Mouse (Mus musculus) heart, postnatal 0 days (tissue): ENCODE measurements around the gene Gm10229. TPM values are rescaled to one million over a fixed set of nuclear protein-coding genes. Genes with fewer than 3 reads are reported as not detected.
"Not testable (repeated sequence)": the region's sequence is repeated elsewhere in the genome, so short reads cannot be mapped to it uniquely, and the experiment has no call there.

Source experiments
- ATAC-seq: fragments of 200-750 bp; cut with Nextera tagmentation; 2 replicates; pipeline ENCODE4 v1.8.0; 2017; ENCODE audit warnings: low read depth, moderate number of reproducible peaks, moderate library complexity; ENCODE audit not compliant: insufficient read depth
- DNase-seq: peaks from one replicate; pipeline ENCODE4 v3.0.0-alpha.2; 2016; ENCODE audit warnings: low spot score
- H3K27ac ChIP-seq: fragments of 300-500 bp; sonication (generic); 2 replicates; pipeline ENCODE4 v1.5.1; 2014; ENCODE audit warnings: low read depth, mild to moderate bottlenecking
- H3K27me3 ChIP-seq: fragments of 300-500 bp; sonication (generic); 2 replicates; pipeline ENCODE4 v1.6.1; 2014; ENCODE audit warnings: low read length, mixed read lengths; ENCODE audit not compliant: control insufficient read depth, insufficient read depth
- H3K36me3 ChIP-seq: fragments of 300-500 bp; sonication (generic); replicated peaks from 2 replicates; pipeline ENCODE4 v1.6.1; 2014; ENCODE audit warnings: low read length, mixed read lengths; ENCODE audit not compliant: control insufficient read depth, insufficient read depth
- H3K4me1 ChIP-seq: fragments of 300-500 bp; sonication (generic); 2 replicates; pipeline ENCODE4 v1.6.1; 2014; ENCODE audit warnings: antibody characterized with exemption; ENCODE audit not compliant: control insufficient read depth, insufficient read depth
- H3K4me2 ChIP-seq: fragments of 300-500 bp; sonication (generic); 2 replicates; pipeline ENCODE4 v1.6.1; 2014; ENCODE audit warnings: low read depth, mild to moderate bottlenecking, low read length, moderate library complexity
- H3K4me3 ChIP-seq: fragments of 300-500 bp; sonication (generic); 2 replicates; pipeline ENCODE4 v1.5.1; 2014; ENCODE audit warnings: low read depth, low read length
- H3K9ac ChIP-seq: fragments of 300-500 bp; sonication (generic); replicated peaks from 2 replicates; pipeline ENCODE4 v1.6.1; 2014; ENCODE audit warnings: low read depth, low read length, mixed read lengths
- H3K9me3 ChIP-seq: fragments of 300-500 bp; sonication (generic); replicated peaks from 2 replicates; pipeline ENCODE4 v1.6.1; 2016; ENCODE audit warnings: low read length; ENCODE audit not compliant: control insufficient read depth
- CTCF ChIP-seq: IDR thresholded peaks from 2 replicates; pipeline ENCODE4 v1.5.1; 2016; ENCODE audit warnings: antibody characterized with exemption, control low read depth, low read depth
- EP300 ChIP-seq: IDR thresholded peaks from 2 replicates; pipeline ENCODE4 v1.6.1; 2016; ENCODE audit warnings: antibody characterized with exemption, low read depth
- WGBS: fragments of 180-500 bp; shearing (Covaris S2); extraction: QIAGEN DNeasy Blood & Tissue Kit; methylation state at CpG from one replicate; pipeline ENCODE4 v1.1.7; 2014; 5-methylcytosine and 5-hydroxymethylcytosine counted together
- polyA plus RNA-seq: library from polyadenylated mRNA; unstranded; fragments of >200 nt; fragmentation: Nextera tagmentation; extraction: Ambion mirVana; gene quantifications from 2 replicates; pipeline ENCODE4 v1.2.1, GENCODE M21; 2015
- total RNA-seq: library from RNA; depleted of rRNA; stranded (reverse); fragments of >200 nt; gene quantifications from 2 replicates; pipeline ENCODE4 v1.2.3, GENCODE M21; 2014; ENCODE audit warnings: low replicate concordance; rRNA removed

The Gm10229 gene
- total RNA-seq (not detected in 2 replicates), polyA plus RNA-seq (not detected in 2 replicates)

GRCm38 (mm10) chr16:89014984-89015383, at the start of gene Gm10229:
Gene Gm10229 (plus strand): TSS chr16:89015284.
- 63% methylated on average over 1 of the region's 3 CpGs for WGBS
- H3K4me3 ChIP-seq, DNase-seq, H3K9ac ChIP-seq, H3K27ac ChIP-seq, H3K4me2 ChIP-seq, H3K36me3 ChIP-seq, ATAC-seq, H3K27me3 ChIP-seq, H3K9me3 ChIP-seq, H3K4me1 ChIP-seq: not testable (repeated sequence)

- TF ChIP-seq CTCF (no peak), EP300 (no peak)
- Histone ChIP-seq H3K9me3 (no peaks in the 10 kb centered on the region), H3K36me3 (no peaks in the 10 kb centered on the region), H3K9ac (no peak within 1 kb of the TSS), H3K4me2 (no peak within 1 kb of the TSS), H3K27ac (no peak within 1 kb of the TSS), H3K4me1 (no peaks in the 10 kb centered on the region), H3K4me3 (no peak within 1 kb of the TSS), H3K27me3 (no peaks in the 10 kb centered on the region)
- ATAC-seq: no peak
- no peak for DNase-seq
- 67% methylated on average over 5 of the region's 5 CpGs for WGBS
Observed at GRCm38 (mm10) chr16:89010659-89011058, 4.4 kb upstream of the Gm10229 start, which contains the start of gene Krtap22-2. Gene Krtap22-2 (minus strand): TSS chr16:89010759.

- H3K27me3 ChIP-seq: no peaks in the 10 kb centered on the region
- ATAC-seq: no peak
- H3K9ac ChIP-seq: no peak overlapping the region
- H3K9me3 ChIP-seq: no peaks in the 10 kb centered on the region
- no peak overlapping the region for H3K4me3 ChIP-seq
- no peak overlapping the region for H3K4me2 ChIP-seq
- H3K36me3 ChIP-seq: no peaks in the 10 kb centered on the region
- 95% methylated on average over 3 of the region's 3 CpGs for WGBS
- DNase-seq: no peak
- H3K27ac ChIP-seq: no peak overlapping the region
- H3K4me1 ChIP-seq: no peaks in the 10 kb centered on the region
- no peak for TF ChIP-seq EP300
- TF ChIP-seq CTCF: no peak
Observed at GRCm38 (mm10) chr16:89013973-89014372, 1.1 kb upstream of the Gm10229 start.

GRCm38 (mm10) chr16:89031399-89031798, 16.3 kb downstream of the Gm10229 start, which contains the start of gene Krtap6-1:
Gene Krtap6-1 (plus strand): TSS chr16:89031699.
- not testable (repeated sequence) for H3K9ac ChIP-seq, ATAC-seq, DNase-seq, H3K4me1 ChIP-seq, H3K4me2 ChIP-seq, H3K36me3 ChIP-seq, H3K27me3 ChIP-seq, H3K4me3 ChIP-seq, H3K9me3 ChIP-seq, H3K27ac ChIP-seq
- WGBS: 81% methylated on average over 3 of the region's 3 CpGs

GRCm38 (mm10) chr16:89041372-89041771, 26.3 kb downstream of the Gm10229 start, which contains the start of gene Gm10228:
Gene Gm10228 (minus strand): TSS chr16:89041472.
- not testable (repeated sequence) for H3K27ac ChIP-seq, H3K9ac ChIP-seq, H3K9me3 ChIP-seq, ATAC-seq, H3K36me3 ChIP-seq, H3K4me1 ChIP-seq, H3K4me2 ChIP-seq, H3K27me3 ChIP-seq, H3K4me3 ChIP-seq, DNase-seq
- WGBS: 73% methylated on average over 2 of the region's 4 CpGs

GRCm38 (mm10) chr16:89047783-89048182, 32.7 kb downstream of the Gm10229 start, which contains the start of gene Krtap6-5:
Gene Krtap6-5 (minus strand): TSS chr16:89047883.
- TF ChIP-seq EP300: no peak
- ATAC-seq: no peak
- 65% methylated on average over 3 of the region's 3 CpGs for WGBS

GRCm38 (mm10) chr16:89063902-89064301, 48.8 kb downstream of the Gm10229 start, which contains the start of gene 1110025L11Rik:
Gene 1110025L11Rik (minus strand): TSS chr16:89064002.
- WGBS: no CpG with 5 or more reads among the region's 2 CpGs
- H3K4me3 ChIP-seq: not testable (repeated sequence)

More at GRCm38 (mm10) chr16:89047783-89048182, 32.7 kb downstream of the Gm10229 start, which contains the start of gene Krtap6-5:
- Histone ChIP-seq H3K4me2 (no peak within 1 kb of the TSS), H3K4me1 (no peaks in the 10 kb centered on the region), H3K9ac (no peak within 1 kb of the TSS), H3K27me3 (no peaks in the 10 kb centered on the region), H3K36me3 (no peaks in the 10 kb centered on the region), H3K4me3 (no peak within 1 kb of the TSS), H3K27ac (no peak within 1 kb of the TSS), H3K9me3 (no peaks in the 10 kb centered on the region)
- DNase-seq: no peak

More at GRCm38 (mm10) chr16:89063902-89064301, 48.8 kb downstream of the Gm10229 start, which contains the start of gene 1110025L11Rik:
- not testable (repeated sequence) for H3K27me3 ChIP-seq, H3K27ac ChIP-seq, ATAC-seq, H3K9me3 ChIP-seq, H3K4me1 ChIP-seq, H3K4me2 ChIP-seq, H3K36me3 ChIP-seq, DNase-seq, H3K9ac ChIP-seq
